Mouse (Mus musculus) liver, embryonic 15.5 days (tissue): ENCODE results near the gene Nsun2. TPM values are rescaled to one million over a fixed set of nuclear protein-coding genes. Genes with fewer than 3 reads are reported as not detected.
A peak's percentile ranks its signal among the peaks of the same experiment; 100 is the strongest.
"Not testable (repeated sequence)": the region's sequence is repeated elsewhere in the genome, so short reads cannot be mapped to it uniquely, and the experiment has no call there.

Experiments
- ATAC-seq: fragments of 200-750 bp; cut with Nextera tagmentation; 2 replicates; pipeline ENCODE4 v1.8.0; 2017; ENCODE audit warnings: moderate number of reproducible peaks, mild to moderate bottlenecking, moderate library complexity; ENCODE audit not compliant: insufficient read depth
- H3K27ac ChIP-seq: fragments of 300-500 bp; sonication (generic); replicated peaks from 2 replicates; pipeline ENCODE4 v1.5.1; 2015; ENCODE audit warnings: mild to moderate bottlenecking, inconsistent platforms
- H3K27me3 ChIP-seq: fragments of 300-500 bp; sonication (generic); 2 replicates; pipeline ENCODE4 v1.6.1; 2015; ENCODE audit warnings: mild to moderate bottlenecking, inconsistent platforms
- H3K36me3 ChIP-seq: fragments of 300-500 bp; sonication (generic); replicated peaks from 2 replicates; pipeline ENCODE4 v1.6.1; 2015; ENCODE audit warnings: moderate library complexity, mild to moderate bottlenecking, inconsistent platforms
- H3K4me1 ChIP-seq: fragments of 300-500 bp; sonication (generic); replicated peaks from 2 replicates; pipeline ENCODE4 v1.6.1; 2015; ENCODE audit warnings: inconsistent platforms
- H3K4me2 ChIP-seq: fragments of 300-500 bp; sonication (generic); 2 replicates; pipeline ENCODE4 v1.6.1; 2015; ENCODE audit warnings: moderate library complexity, mild to moderate bottlenecking, inconsistent platforms
- H3K4me3 ChIP-seq: fragments of 300-500 bp; sonication (generic); replicated peaks from 2 replicates; pipeline ENCODE4 v1.5.1; 2015; ENCODE audit warnings: mild to moderate bottlenecking, inconsistent platforms
- H3K9ac ChIP-seq: fragments of 300-500 bp; sonication (generic); 2 replicates; pipeline ENCODE4 v1.6.1; 2015; ENCODE audit warnings: moderate library complexity, mild to moderate bottlenecking, inconsistent platforms
- H3K9me3 ChIP-seq: fragments of 300-500 bp; sonication (generic); replicated peaks from 2 replicates; pipeline ENCODE4 v1.6.1; 2016; ENCODE audit warnings: inconsistent platforms
- WGBS: fragments of 180-500 bp; shearing (Covaris S2); methylation state at CpG from one replicate; pipeline ENCODE4 v1.1.7; 2015; ENCODE audit warnings: mixed read lengths; ENCODE audit not compliant: insufficient replicate concordance; 5-methylcytosine and 5-hydroxymethylcytosine counted together
- polyA plus RNA-seq: library from polyadenylated mRNA; unstranded; fragments of >200 nt; fragmentation: Nextera tagmentation; extraction: Ambion mirVana; gene quantifications from 2 replicates; pipeline ENCODE4 v1.2.1, GENCODE M21; 2015

Nsun2 gene
- polyA plus RNA-seq, 1 experiment from 2014 or later = 84.3 TPM

GRCm38 (mm10) chr13:69593453-69593852 is 59.9 kb downstream of the Nsun2 start:
- 65% methylated on average over 8 of the region's 8 CpGs for WGBS
- no peak overlapping the region for H3K9ac ChIP-seq
- no peak overlapping the region for H3K4me3 ChIP-seq
- H3K4me1 ChIP-seq = no peaks in the 10 kb centered on the region
- no peak for ATAC-seq
- H3K36me3 ChIP-seq = no peaks in the 10 kb centered on the region
- H3K27ac ChIP-seq = no peak overlapping the region
- no peak overlapping the region for H3K4me2 ChIP-seq
- no peaks in the 10 kb centered on the region for H3K9me3 ChIP-seq
- H3K27me3 ChIP-seq = no peaks in the 10 kb centered on the region

GRCm38 (mm10) chr13:69594577-69595256 is 61.2 kb downstream of the Nsun2 start:
- Histone ChIP-seq H3K27me3 (no peaks in the 10 kb centered on the region), H3K9ac (no peak overlapping the region), H3K9me3 (no peaks in the 10 kb centered on the region), H3K4me3 (no peak overlapping the region), H3K4me2 (no peak overlapping the region), H3K27ac (no peak overlapping the region), H3K36me3 (no peaks in the 10 kb centered on the region), H3K4me1 (no peaks in the 10 kb centered on the region)
- no peak for ATAC-seq
- WGBS = 50% methylated on average over 7 of the region's 7 CpGs

GRCm38 (mm10) chr13:69595911-69596310 is 62.4 kb downstream of the Nsun2 start:
- Histone ChIP-seq H3K36me3 (no peaks in the 10 kb centered on the region), H3K27me3 (no peaks in the 10 kb centered on the region), H3K4me3 (no peak overlapping the region), H3K4me1 (no peaks in the 10 kb centered on the region), H3K4me2 (no peak overlapping the region), H3K9ac (no peak overlapping the region), H3K9me3 (no peaks in the 10 kb centered on the region), H3K27ac (no peak overlapping the region)
- no peak for ATAC-seq
- 78% methylated on average over 6 of the region's 6 CpGs for WGBS

- H3K4me1 ChIP-seq = no peaks in the 10 kb centered on the region
- no peak overlapping the region for H3K4me3 ChIP-seq
- no peak overlapping the region for H3K4me2 ChIP-seq
- ATAC-seq = no peak
- WGBS = 84% methylated on average over 2 of the region's 2 CpGs
- no peaks in the 10 kb centered on the region for H3K27me3 ChIP-seq
- H3K27ac ChIP-seq = no peak overlapping the region
- H3K36me3 ChIP-seq = no peaks in the 10 kb centered on the region
- H3K9me3 ChIP-seq = no peaks in the 10 kb centered on the region
- H3K9ac ChIP-seq = no peak overlapping the region
Observed at GRCm38 (mm10) chr13:69596515-69596914, 63.0 kb downstream of the Nsun2 start.

DNA sequence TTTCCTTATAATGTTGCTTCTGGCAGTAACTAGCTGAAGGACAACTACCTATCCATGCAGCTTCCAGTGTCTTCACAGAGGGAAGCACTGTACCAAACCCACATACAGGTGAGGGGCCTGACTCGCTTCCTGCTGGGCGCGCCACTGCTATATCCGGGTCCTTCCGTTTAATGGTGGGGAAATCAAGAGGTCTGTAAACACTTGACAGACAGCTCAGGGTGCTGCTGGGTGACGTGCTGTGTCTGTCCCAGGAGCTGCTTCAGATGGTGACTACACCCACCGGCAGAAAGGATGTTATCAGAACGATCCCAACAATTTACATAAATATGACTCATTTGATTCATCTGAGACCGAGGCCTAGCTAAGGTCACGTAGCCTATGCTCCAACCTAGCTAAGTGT is 65.3 kb downstream of the Nsun2 start:
- Histone ChIP-seq H3K27ac (no peak overlapping the region), H3K9me3 (no peaks in the 10 kb centered on the region), H3K9ac (no peak overlapping the region), H3K4me3 (no peak overlapping the region), H3K27me3 (no peaks in the 10 kb centered on the region), H3K4me2 (no peak overlapping the region), H3K36me3 (no peaks in the 10 kb centered on the region), H3K4me1 (no peaks in the 10 kb centered on the region)
- 76% methylated on average over 10 of the region's 10 CpGs for WGBS
- ATAC-seq = no peak

- H3K36me3 ChIP-seq, ATAC-seq, H3K4me1 ChIP-seq, H3K27me3 ChIP-seq, H3K27ac ChIP-seq, H3K9ac ChIP-seq, H3K4me2 ChIP-seq, H3K4me3 ChIP-seq, H3K9me3 ChIP-seq: not testable (repeated sequence)
- 66% methylated on average over 5 of the region's 5 CpGs for WGBS
Observed at GRCm38 (mm10) chr13:69600863-69601262, 67.3 kb downstream of the Nsun2 start.

- H3K4me1 ChIP-seq = no peaks in the 10 kb centered on the region
- H3K36me3 ChIP-seq = no peaks in the 10 kb centered on the region
- H3K27me3 ChIP-seq = no peaks in the 10 kb centered on the region
- 60% methylated on average over 5 of the region's 5 CpGs for WGBS
- H3K4me3 ChIP-seq = no peak overlapping the region
- H3K27ac ChIP-seq = no peak overlapping the region
- no peak for ATAC-seq
- H3K9ac ChIP-seq = no peak overlapping the region
- H3K9me3 ChIP-seq = no peaks in the 10 kb centered on the region
- H3K4me2 ChIP-seq = no peak overlapping the region
Observed at GRCm38 (mm10) chr13:69601321-69601720, 67.8 kb downstream of the Nsun2 start.

DNA sequence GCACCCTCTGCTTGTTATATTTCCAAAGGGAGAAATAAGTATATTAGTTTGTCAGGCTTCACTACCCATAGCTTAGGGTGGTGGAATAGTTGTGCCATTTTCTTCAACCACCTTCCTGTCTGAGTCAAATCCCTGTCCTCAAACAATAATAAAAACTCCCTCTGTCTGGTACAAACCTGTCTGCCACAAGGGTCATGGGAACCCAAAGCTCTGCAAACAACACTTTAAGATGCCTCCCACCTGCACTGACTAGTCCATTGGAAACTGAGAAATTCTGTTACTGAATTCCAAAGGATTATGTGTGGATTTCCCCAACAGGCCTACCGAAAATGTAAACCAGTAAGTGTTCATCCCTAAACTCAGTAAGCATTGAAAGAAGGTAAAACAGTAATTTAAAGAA is 71.1 kb downstream of the Nsun2 start:
- Histone ChIP-seq H3K9me3 (no peaks in the 10 kb centered on the region), H3K36me3 (no peaks in the 10 kb centered on the region), H3K4me1 (no peaks in the 10 kb centered on the region), H3K9ac (no peak overlapping the region), H3K4me2 (no peak overlapping the region), H3K4me3 (no peak overlapping the region), H3K27me3 (no peaks in the 10 kb centered on the region), H3K27ac (no peak overlapping the region)
- 47% methylated on average over 1 of the region's 1 CpGs for WGBS
- ATAC-seq = no peak

GRCm38 (mm10) chr13:69608734-69609133 is 75.2 kb downstream of the Nsun2 start:
- no peak overlapping the region for H3K27ac ChIP-seq
- 0 out of 2 replicates have a peak, but pooled peaks cover 7% of the 10 kb centered on the region for H3K27me3 ChIP-seq
- WGBS = 25% methylated on average over 8 of the region's 8 CpGs
- no peak overlapping the region for H3K4me2 ChIP-seq
- peaks cover 21% of the 10 kb centered on the region for H3K4me1 ChIP-seq
- no peak overlapping the region for H3K4me3 ChIP-seq
- H3K36me3 ChIP-seq = peaks cover under 1% of the 10 kb centered on the region
- no peak overlapping the region for H3K9ac ChIP-seq
- ATAC-seq = no peak
- no peaks in the 10 kb centered on the region for H3K9me3 ChIP-seq

- Histone ChIP-seq H3K4me2 (peak overlapping the region; percentile 98), H3K9me3 (no peaks in the 10 kb centered on the region), H3K9ac (peak overlapping the region; percentile 58), H3K27me3 (0 out of 2 replicates have a peak, but pooled peaks cover 7% of the 10 kb centered on the region), H3K4me3 (peak overlapping the region; percentile 90), H3K4me1 (peaks cover 21% of the 10 kb centered on the region), H3K36me3 (peaks cover 20% of the 10 kb centered on the region), H3K27ac (no peak overlapping the region; the same call in 1 of the 2 replicates)
- no peak; the same call in 1 of the 2 replicates for ATAC-seq
- under 1% methylated on average over 40 of the region's 40 CpGs for WGBS
Observed at GRCm38 (mm10) chr13:69610751-69611397, 77.3 kb downstream of the Nsun2 start.

- H3K4me3 ChIP-seq = peak within 1 kb of the TSS; percentile 90
- H3K4me1 ChIP-seq = peaks cover 21% of the 10 kb centered on the region
- no peaks in the 10 kb centered on the region for H3K9me3 ChIP-seq
- peak; percentile 99 for ATAC-seq
- WGBS = under 1% methylated on average over 68 of the region's 69 CpGs
- H3K36me3 ChIP-seq = peaks cover 27% of the 10 kb centered on the region
- H3K27me3 ChIP-seq = 0 out of 2 replicates have a peak, but pooled peaks cover 7% of the 10 kb centered on the region
- peak within 1 kb of the TSS; percentile 79 for H3K9ac ChIP-seq
- H3K27ac ChIP-seq = peak within 1 kb of the TSS; percentile 15
- peak within 1 kb of the TSS; percentile 98 for H3K4me2 ChIP-seq
Observed at GRCm38 (mm10) chr13:69611398-69612174, 78.0 kb downstream of the Nsun2 start, which contains the start of gene Srd5a1. Srd5a1 (minus strand) TSS chr13:69611442.
